25 mouse cellular contexts compared by ENCODE assay signal in genomic region chr1:86354186-86354585, GRCm38 (mm10). TPM values are rescaled to one million over a fixed set of nuclear protein-coding genes. Genes with fewer than 3 reads are reported as not detected.
DNase-seq lines count a peak whose midpoint lies in the region; TF ChIP-seq lines count a peak whose summit lies in the region.
"Had no signal": no experiment of that assay in that cellular context is flagged by ENCODE, and none has a peak within 500 bp of the region (broad histone marks: within the 10 kb centered on the region; RNA-seq: fewer than 3 reads in every experiment).

No protein-coding gene starts in this region.

- H3K9me3 ChIP-seq in E14TG2a.4 (ENCODE audit: low read length), result no peaks in the 10 kb centered on the region
- H3K9me3 ChIP-seq: forebrain, embryonic 10.5 days; forebrain, embryonic 13.5 days; G1E; heart, embryonic 12.5 days; heart, embryonic 15.5 days; hindbrain, embryonic 10.5 days; hindbrain, embryonic 13.5 days; intestine, embryonic 15.5 days had no signal

- no peak for TF ChIP-seq CTCF in E14TG2a.4 (conservative IDR thresholded peaks at IDR 0.05; ENCODE audit: low read length)

- peak overlapping the region; percentile 39; the same call in 1 of the 2 replicates for H3K4me3 ChIP-seq in E14TG2a.4 (replicated peaks; ENCODE audit: low read length)
- H3K4me3 ChIP-seq: forebrain, embryonic 10.5 days; forebrain, embryonic 13.5 days; heart, embryonic 12.5 days; heart, embryonic 15.5 days; hindbrain, embryonic 10.5 days; hindbrain, embryonic 13.5 days; intestine, embryonic 15.5 days had no signal

- no peaks in the 10 kb centered on the region for H3K27me3 ChIP-seq in E14TG2a.4 (ENCODE audit: insufficient read depth, low read length)
- H3K27me3 ChIP-seq: forebrain, embryonic 13.5 days; heart, embryonic 12.5 days; heart, embryonic 15.5 days; hindbrain, embryonic 13.5 days; intestine, embryonic 15.5 days had no signal

- peaks cover 82% of the 10 kb centered on the region for H3K4me1 ChIP-seq in E14TG2a.4 (replicated peaks; ENCODE audit: low read depth, low read length)

- DNase-seq in adrenal gland, adult 8-10 months, result peak; percentile 49
- no peak for DNase-seq in adrenal gland, adult 18-20 months (ENCODE audit: low spot score in 2 of 2)
- peak; percentile 37 for DNase-seq in adrenal gland, postnatal 10 days
- peak; percentile 27 for DNase-seq in naive thymus-derived CD4-positive, alpha-beta T cell, adult 2 months (ENCODE audit: low read depth)
- no peak for DNase-seq in left cerebral cortex, adult 9 months (ENCODE audit: low spot score in 2 of 2)
- no peak for DNase-seq in cerebellum, adult 8-10 months
- DNase-seq: cerebellum, adult 11 months; cerebellum, adult 2 months; cerebellum, postnatal 14 days; gastrocnemius, postnatal 10 days; gastrocnemius, postnatal 36 days; heart, postnatal 10 days; heart, postnatal 36 days; kidney, adult 11 months; kidney, adult 8-10 months had no signal

- peaks cover 92% of the 10 kb centered on the region for H3K36me3 ChIP-seq in E14TG2a.4 (ENCODE audit: insufficient read depth, low read length)

RNA-seq across cellular contexts. Expression of gene Ncl, which starts 5.0 kb away (rescaled TPM):
- total RNA-seq in adrenal gland, adult 8-10 months (2022), result 100 to 1,000 TPM; 181 to 250 (median 204) TPM
- 100 to 1,000 TPM; 158 to 212 TPM for total RNA-seq in adrenal gland, adult 18-20 months (2021)
- total RNA-seq in adrenal gland, postnatal 10 days (2021), result 100 to 1,000 TPM; 242 to 251 TPM

RNA-seq across cellular contexts. Expression of gene B3gnt7, which starts 51.6 kb away (rescaled TPM):
- under 1 TPM; 0.20 to 0.68 (median 0.46) TPM for total RNA-seq in adrenal gland, adult 8-10 months (2022)
- under 1 TPM in 1 of 2 experiments, not detected in 1; 0.54 TPM for total RNA-seq in adrenal gland, adult 18-20 months (2021)
- under 1 TPM; 0.36 to 0.55 TPM for total RNA-seq in adrenal gland, postnatal 10 days (2021)
- total RNA-seq: gastrocnemius, adult 18-20 months; gastrocnemius, postnatal 36 days had no signal

Comparison
In these comparisons a context has a peak if more than half of its experiments do, and no peak if none do; other contexts are left out.
1. DNase-seq: peak in adrenal gland, adult 8-10 months (single experiment), adrenal gland, postnatal 10 days (single experiment) and naive thymus-derived CD4-positive, alpha-beta T cell, adult 2 months (single experiment); none in adrenal gland, adult 18-20 months (0 of 2), left cerebral cortex, adult 9 months (0 of 2) and cerebellum, adult 8-10 months (single experiment).